Mouse (Mus musculus) C2C12 (cell line): ENCODE data around the gene Atrn. TPM values are rescaled to one million over a fixed set of nuclear protein-coding genes. Genes with fewer than 3 reads are reported as not detected.

Experiments used
- H3K27me3 ChIP-seq: one replicate; pipeline ENCODE4 v1.6.1; 2011; ENCODE audit not compliant: control insufficient read depth, insufficient read depth, insufficient read length
- H3K36me3 ChIP-seq: one replicate; pipeline ENCODE4 v1.6.1; 2011; ENCODE audit not compliant: control insufficient read depth, insufficient read depth
- H3K4me3 ChIP-seq: one replicate; pipeline ENCODE4 v1.5.1; 2011; ENCODE audit warnings: mild to moderate bottlenecking, control low read depth; ENCODE audit not compliant: poor library complexity, insufficient read depth, severe bottlenecking
- H3K79me2 ChIP-seq: one replicate; pipeline ENCODE4 v1.6.1; 2011; ENCODE audit not compliant: control insufficient read depth, insufficient read depth
- H3K79me3 ChIP-seq: one replicate; pipeline ENCODE4 v1.6.1; 2011; ENCODE audit warnings: low read depth, control low read depth
- H3ac ChIP-seq: one replicate; pipeline ENCODE3; 2011; ENCODE audit warnings: low read depth; ENCODE audit not compliant: control insufficient read depth, insufficient read length
- CEBPB ChIP-seq: IDR thresholded peaks from one replicate; pipeline ENCODE4 v1.6.1; 2011; ENCODE audit warnings: low read depth, mild to moderate bottlenecking, control low read depth, moderate library complexity
- CTCF ChIP-seq: IDR thresholded peaks from one replicate; pipeline ENCODE4 v1.5.1; 2011; ENCODE audit not compliant: control insufficient read depth, insufficient read depth, insufficient read length
- FOSL1 ChIP-seq: IDR thresholded peaks from one replicate; pipeline ENCODE4 v1.8.0; 2011; ENCODE audit warnings: mild to moderate bottlenecking, low read length; ENCODE audit not compliant: poor library complexity, insufficient read depth, severe bottlenecking
- MAX ChIP-seq: IDR thresholded peaks from one replicate; pipeline ENCODE4 v1.6.1; 2011; ENCODE audit warnings: mild to moderate bottlenecking, control low read depth
- MYOD1 ChIP-seq: IDR thresholded peaks from one replicate; pipeline ENCODE4 v1.6.1; 2011; ENCODE audit warnings: low read depth; ENCODE audit not compliant: control insufficient read depth, insufficient read length
- MYOG ChIP-seq: IDR thresholded peaks from one replicate; pipeline ENCODE4 v1.6.1; 2011; ENCODE audit not compliant: control insufficient read depth, insufficient read length; ENCODE audit errors: extremely low read depth
- USF1 ChIP-seq: IDR thresholded peaks from one replicate; pipeline ENCODE4 v1.6.1; 2011; ENCODE audit warnings: low read depth, mild to moderate bottlenecking, control low read depth, moderate library complexity
- polyA plus RNA-seq: library from polyadenylated mRNA; unstranded; fragments of >200 nt; fragmentation: generic; extraction: Trizol; gene quantifications from one replicate; pipeline ENCODE4 v1.2.1, GENCODE M21; 2012; ENCODE audit warnings: missing spikeins

Gene Atrn
- polyA plus RNA-seq, 1 experiment = 5.6 TPM

- TF ChIP-seq CEBPB (no peak), MYOG (no peak), FOSL1 (no peak), MYOD1 (no peak)
- Histone ChIP-seq H3K4me3 (no peak overlapping the region), H3K27me3 (peaks cover 12% of the 10 kb centered on the region), H3K79me3 (no peaks in the 10 kb centered on the region), H3K79me2 (no peaks in the 10 kb centered on the region), H3K36me3 (no peaks in the 10 kb centered on the region), H3ac (no peak overlapping the region)
Measured at GRCm38 (mm10) chr2:131044354-131044852, 138.1 kb downstream of the Atrn start.

GRCm38 (mm10) chr2:131044989-131045720 is 138.9 kb downstream of the Atrn start:
- Histone ChIP-seq H3K79me3 (no peaks in the 10 kb centered on the region), H3K27me3 (peaks cover 12% of the 10 kb centered on the region), H3K79me2 (no peaks in the 10 kb centered on the region), H3K36me3 (no peaks in the 10 kb centered on the region), H3K4me3 (no peak overlapping the region), H3ac (no peak overlapping the region)
- TF ChIP-seq FOSL1 (no peak), MYOD1 (no peak), USF1 (no peak), MAX (no peak), CEBPB (no peak), MYOG (no peak), CTCF (no peak)

- Histone ChIP-seq H3ac (no peak overlapping the region), H3K27me3 (peaks cover 8% of the 10 kb centered on the region), H3K79me3 (no peaks in the 10 kb centered on the region), H3K36me3 (no peaks in the 10 kb centered on the region), H3K4me3 (no peak overlapping the region), H3K79me2 (no peaks in the 10 kb centered on the region)
- TF ChIP-seq USF1 (no peak), MYOG (no peak), CTCF (no peak), CEBPB (no peak), MYOD1 (no peak), MAX (no peak), FOSL1 (no peak)
Measured at GRCm38 (mm10) chr2:131046025-131046424, 139.7 kb downstream of the Atrn start.

GRCm38 (mm10) chr2:131052043-131052442 is 145.7 kb downstream of the Atrn start:
- TF ChIP-seq MYOD1 (no peak), MYOG (no peak)
- Histone ChIP-seq H3ac (no peak overlapping the region), H3K27me3 (peaks cover 34% of the 10 kb centered on the region), H3K4me3 (no peak overlapping the region), H3K79me2 (no peaks in the 10 kb centered on the region), H3K79me3 (no peaks in the 10 kb centered on the region), H3K36me3 (no peaks in the 10 kb centered on the region)

GRCm38 (mm10) chr2:131052862-131053418 is 146.6 kb downstream of the Atrn start:
- no peaks in the 10 kb centered on the region for H3K79me3 ChIP-seq
- peaks cover 34% of the 10 kb centered on the region for H3K27me3 ChIP-seq
- no peak overlapping the region for H3ac ChIP-seq
- no peak overlapping the region for H3K4me3 ChIP-seq
- TF ChIP-seq MAX = no peak
- no peak for TF ChIP-seq USF1
- no peak for TF ChIP-seq MYOD1
- no peak for TF ChIP-seq MYOG
- TF ChIP-seq FOSL1 = no peak
- TF ChIP-seq CTCF = no peak
- no peak for TF ChIP-seq CEBPB
- no peaks in the 10 kb centered on the region for H3K79me2 ChIP-seq
- no peaks in the 10 kb centered on the region for H3K36me3 ChIP-seq

- TF ChIP-seq FOSL1 = no peak
- TF ChIP-seq MYOD1 = no peak
- TF ChIP-seq MYOG = no peak
- no peak for TF ChIP-seq CTCF
- TF ChIP-seq USF1 = no peak
- no peak for TF ChIP-seq CEBPB
- no peak for TF ChIP-seq MAX
- no peaks in the 10 kb centered on the region for H3K79me3 ChIP-seq
- no peaks in the 10 kb centered on the region for H3K36me3 ChIP-seq
- H3ac ChIP-seq = no peak overlapping the region
- H3K79me2 ChIP-seq = no peaks in the 10 kb centered on the region
- H3K27me3 ChIP-seq = peaks cover 34% of the 10 kb centered on the region
- H3K4me3 ChIP-seq = no peak overlapping the region
Measured at GRCm38 (mm10) chr2:131053851-131054645, 147.8 kb downstream of the Atrn start.
